Mouse (Mus musculus): ENCODE measurements around the gene Rgs21.

The Rgs21 gene

DNA sequence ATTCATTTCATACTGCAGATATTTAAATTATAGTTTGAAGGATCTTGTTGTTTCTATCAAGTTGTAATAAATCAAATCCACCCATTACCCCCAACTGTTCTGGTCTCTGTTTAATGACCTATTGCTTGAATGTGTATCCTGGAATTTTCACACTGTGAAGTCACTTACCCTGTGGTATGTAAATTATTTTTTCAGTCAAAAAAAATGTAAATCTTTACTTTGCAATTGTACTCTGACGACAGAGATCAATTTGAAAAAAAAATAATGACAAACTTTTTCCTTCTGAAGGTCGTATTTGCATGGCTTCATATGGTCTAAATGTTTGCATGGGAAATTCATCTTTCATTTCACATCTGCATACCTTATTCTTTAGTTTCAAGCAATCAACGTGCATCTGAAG is at the start of gene Rgs21:
Gene Rgs21 (minus strand): TSS at position 101 of the 400 bp plus-strand sequence.
- no peak for DNase-seq (ENCODE audit: low read depth, low spot score)

DNA sequence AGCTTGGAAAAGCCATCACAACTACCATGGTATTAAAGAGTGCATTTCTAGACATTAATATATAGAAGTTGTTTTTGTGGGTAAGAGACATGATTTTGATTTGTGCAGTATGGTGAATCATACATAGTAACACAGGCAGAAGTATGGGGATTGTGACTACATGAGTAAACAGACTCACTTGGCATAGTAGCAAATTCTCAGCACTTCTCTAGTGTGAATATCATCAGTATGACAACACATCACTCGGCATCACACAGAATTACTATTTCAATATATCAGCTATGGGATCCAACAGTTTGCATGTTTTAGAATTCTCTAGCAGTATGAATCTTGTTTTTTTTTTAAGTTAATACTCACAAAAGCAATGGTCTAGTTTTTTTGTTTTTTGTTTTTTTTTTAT is 36.6 kb upstream of the Rgs21 start:
- DNase-seq (ENCODE audit: low read depth, low spot score), result no peak

DNA sequence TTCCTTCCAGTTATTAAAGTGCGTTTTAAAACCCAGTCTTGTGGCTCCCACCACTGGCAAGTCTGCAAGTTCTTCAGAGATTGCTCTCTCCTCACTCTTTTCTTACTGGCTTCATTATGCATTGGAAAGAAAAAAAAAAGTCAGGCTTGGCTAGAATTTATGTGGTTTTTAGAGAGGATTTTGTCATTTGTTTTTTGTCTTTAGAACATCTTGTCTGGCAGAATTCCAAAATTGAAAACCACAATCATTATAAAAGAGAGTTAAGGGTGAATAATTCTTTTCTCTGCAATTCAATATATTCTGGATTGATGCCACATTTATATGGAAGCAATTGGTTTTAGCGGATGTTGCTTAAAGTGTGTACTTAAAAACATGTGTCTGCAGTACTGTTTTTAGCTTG is 35.5 kb upstream of the Rgs21 start:
- DNase-seq (ENCODE audit: low read depth, low spot score), result no peak

DNA sequence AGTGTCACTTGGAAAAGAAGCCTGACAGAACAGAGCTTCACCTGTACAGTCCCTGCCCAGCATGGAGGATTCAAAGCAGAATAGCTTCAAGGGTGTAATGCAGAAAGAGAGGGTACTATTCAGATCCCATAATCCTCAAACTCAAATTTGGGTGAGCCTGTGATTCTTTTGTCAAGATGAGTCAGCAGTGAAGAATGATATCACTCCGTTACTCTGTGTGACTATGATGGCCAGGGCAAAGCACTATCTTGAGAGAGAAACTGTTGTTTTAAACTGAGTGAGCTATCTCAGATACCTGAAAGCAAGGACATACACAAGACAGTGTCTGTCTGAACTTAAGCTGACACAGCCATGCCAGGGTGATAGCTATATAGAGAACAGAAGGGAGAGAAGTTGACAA is 11.9 kb upstream of the Rgs21 start:
- DNase-seq (ENCODE audit: low read depth, low spot score), result no peak

DNA sequence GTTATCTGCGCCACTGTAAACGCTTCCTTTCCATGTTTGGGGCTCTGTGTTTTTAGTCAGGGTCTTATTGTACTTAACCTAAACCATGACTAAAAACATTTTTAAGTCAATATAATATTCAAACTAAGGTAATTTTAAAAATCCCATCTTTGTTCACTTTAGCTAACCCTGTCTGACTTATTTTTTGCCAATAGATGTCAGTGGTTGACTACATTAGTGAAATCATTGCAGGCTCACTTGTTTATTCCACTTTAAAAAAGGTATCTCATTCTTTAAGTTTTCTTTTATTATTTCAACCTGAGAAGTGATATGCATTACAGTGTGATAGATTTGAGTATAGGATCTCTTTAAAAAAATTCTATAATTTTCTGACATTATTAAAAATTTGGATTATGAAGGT is 5.5 kb upstream of the Rgs21 start:
- no peak for DNase-seq (ENCODE audit: low read depth, low spot score)

DNA sequence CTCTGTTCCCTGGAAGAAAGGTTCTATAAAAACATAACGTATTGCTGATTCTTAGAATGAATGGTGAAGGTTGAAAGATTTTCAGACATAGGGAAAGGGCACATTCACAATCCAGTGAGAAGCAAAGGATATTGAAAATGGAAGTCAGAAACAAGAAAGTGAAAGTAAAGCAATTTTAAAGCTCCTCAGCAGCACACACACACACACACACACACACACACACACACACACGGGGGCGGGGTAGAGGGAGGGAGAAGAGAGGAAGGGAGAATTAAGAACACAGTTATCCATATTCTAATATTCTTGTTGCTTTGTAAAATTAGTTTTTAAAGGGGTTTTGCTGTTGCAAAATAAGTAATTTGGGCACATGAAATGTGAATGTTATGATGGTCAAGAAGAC is 2.4 kb upstream of the Rgs21 start:
- DNase-seq (ENCODE audit: low read depth, low spot score), result no peak

DNA sequence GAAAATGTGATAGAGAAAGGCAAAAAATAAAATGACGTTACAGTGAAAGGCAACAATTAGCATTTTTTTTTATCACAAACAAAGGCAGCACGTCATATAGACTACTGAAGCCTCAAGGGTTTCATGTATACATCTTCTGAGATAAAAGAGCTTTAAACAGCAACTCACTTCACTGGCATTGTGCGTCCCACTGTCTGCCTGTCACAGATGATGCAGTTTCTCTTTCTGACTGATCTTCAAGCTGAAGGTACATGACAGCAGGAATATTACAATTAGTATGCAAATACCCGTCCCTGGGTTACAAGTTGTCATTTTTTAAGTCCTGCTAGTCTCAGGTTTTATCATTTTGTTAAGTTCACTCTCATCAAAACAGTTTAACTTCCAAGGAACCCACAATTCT is 22.3 kb downstream of the Rgs21 start:
- no peak for DNase-seq (ENCODE audit: low read depth, low spot score)

DNA sequence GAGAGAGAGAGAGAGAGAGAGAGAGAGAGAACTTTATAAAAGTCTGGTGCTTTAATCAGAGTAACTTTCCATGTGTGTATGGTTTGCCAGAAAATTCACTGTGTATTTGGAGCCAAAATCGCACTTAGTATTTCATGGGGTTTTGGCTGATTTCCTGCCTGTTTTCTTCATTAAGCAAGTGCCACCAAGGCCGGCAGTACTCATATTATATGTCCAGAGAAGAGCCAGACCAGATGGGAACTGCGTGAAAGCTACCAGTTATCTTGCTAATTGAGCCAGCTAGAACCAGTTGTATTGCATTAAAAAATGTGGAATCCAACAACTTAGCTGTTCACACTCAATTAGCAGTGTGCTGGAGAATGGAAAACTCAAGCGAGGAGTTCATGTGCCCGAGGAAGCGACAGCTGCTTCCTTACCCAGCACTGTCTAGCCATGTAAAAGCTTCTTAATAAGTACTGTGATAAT is 22.9 kb downstream of the Rgs21 start:
- DNase-seq (ENCODE audit: low read depth, low spot score), result no peak

DNA sequence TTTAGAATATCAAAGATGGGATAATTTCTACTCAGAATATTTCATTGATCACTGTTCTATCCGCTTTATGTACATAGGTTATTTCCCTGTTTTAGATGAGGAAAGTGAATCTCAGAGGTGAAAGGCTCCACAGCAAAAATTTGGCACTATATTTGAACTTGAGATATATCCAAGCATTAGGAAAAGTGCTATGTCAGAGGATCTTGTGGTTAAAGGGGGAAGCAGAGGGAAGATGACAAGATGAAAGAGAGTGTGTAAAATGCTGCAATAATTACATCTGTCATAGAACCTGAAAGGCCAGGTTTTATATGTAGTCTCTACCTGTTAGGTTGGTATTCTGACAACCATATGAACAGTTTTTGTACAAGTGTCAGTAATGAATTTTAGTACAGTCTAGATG is 35.7 kb downstream of the Rgs21 start:
- no peak for DNase-seq (ENCODE audit: low read depth, low spot score)

DNA sequence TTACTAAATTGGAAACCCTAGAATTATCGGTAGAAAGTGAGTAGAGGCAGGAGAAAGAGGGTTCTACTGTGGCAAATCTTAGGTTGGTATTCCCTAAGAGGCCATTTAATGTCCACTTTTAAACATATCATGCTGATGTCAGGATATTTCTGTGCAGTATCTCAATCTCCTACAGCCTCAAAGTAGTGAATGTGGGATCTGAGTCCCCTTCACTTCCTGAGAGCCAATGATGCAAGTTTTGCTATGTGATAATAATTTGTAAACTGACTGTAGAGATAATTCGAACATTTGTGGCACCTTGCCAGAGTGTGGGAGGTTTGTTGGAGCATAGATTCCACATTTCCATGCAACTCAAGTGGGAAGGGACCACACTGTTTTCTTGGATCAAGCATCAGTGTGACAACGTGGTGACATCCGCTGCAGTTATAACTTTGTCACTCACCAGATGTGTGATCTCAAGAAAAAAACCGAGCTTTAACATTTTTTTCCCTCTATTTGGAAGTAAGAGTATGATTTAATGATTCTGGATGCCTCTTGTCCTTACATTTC is 49.5 kb downstream of the Rgs21 start:
- DNase-seq (ENCODE audit: low read depth, low spot score), result no peak

DNA sequence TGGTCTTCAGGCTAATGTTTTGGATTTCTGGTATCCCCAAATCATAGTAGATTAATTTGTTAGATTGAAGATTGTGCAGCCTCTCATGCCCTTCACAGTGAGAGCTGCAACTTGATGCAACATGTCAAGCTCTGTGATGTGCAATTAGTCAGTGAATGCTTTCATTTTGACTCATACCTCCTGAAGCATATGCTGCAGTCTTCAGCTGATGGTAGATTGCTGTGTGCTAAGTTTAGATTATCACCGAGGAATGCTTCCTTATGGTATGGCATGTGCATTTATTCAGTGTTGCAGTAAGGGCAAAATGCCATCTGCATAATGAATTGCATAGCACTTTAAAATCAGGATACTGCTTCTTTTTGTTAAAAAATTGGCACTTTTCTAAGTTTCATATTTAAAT is 65.2 kb downstream of the Rgs21 start:
- no peak for DNase-seq (ENCODE audit: low read depth, low spot score)

DNA sequence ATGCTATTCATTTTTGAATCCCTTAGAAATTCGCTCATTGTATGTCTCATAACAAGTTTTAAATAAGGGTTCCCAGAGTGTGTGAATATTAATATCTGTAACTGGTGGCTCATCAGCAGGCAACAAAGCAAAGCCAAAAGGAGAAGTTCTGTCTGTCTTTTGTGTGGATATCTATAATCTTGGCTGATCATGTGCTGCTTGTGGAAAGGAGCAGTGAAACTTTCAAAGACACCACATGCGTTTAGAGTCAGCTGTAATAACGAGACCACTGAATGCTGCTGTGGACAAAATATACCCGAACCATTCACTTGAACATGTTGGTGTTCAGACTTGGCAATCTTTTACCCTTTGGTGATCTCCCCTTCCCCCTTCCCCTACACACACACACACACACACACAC is 67.0 kb downstream of the Rgs21 start:
- no peak for DNase-seq (ENCODE audit: low read depth, low spot score)

DNA sequence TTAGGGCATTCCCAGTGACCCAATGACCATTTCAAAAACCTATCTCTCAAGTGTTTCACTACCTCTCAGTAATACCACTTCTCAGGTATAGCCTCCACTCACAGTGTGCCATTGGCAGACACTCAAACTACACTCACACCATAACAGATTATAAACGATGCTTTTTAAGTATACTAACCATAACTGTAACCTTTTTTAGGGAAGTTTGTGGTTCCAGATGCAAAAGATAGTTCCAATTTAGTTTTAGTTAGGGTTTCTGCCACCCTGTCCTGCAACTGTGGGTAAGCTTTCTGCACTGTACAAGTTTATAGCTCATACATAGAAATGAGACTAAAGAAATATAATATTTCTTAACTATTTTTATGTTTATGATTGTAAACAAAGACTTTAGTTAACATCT is 67.7 kb downstream of the Rgs21 start:
- DNase-seq (ENCODE audit: low read depth, low spot score), result no peak

DNA sequence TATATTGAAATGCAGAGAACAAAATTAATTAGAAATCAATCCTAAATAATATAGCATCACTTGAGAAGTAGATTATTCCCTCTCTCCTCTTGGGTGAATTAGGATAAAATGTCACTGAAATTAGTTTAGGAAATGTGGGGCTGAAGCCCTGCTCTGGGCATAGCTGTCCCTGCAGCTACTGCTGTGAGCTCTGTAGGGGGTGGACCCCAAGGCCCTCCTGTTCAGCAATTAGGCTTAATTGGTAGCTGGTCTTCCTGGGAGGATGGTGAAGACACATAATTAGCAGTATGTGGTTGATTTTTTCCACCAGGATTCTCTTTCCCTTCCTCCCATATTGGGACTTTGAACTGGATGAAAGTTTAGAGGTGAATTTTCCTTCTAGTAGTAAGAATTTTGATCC is 68.7 kb downstream of the Rgs21 start:
- no peak for DNase-seq (ENCODE audit: low read depth, low spot score)

DNA sequence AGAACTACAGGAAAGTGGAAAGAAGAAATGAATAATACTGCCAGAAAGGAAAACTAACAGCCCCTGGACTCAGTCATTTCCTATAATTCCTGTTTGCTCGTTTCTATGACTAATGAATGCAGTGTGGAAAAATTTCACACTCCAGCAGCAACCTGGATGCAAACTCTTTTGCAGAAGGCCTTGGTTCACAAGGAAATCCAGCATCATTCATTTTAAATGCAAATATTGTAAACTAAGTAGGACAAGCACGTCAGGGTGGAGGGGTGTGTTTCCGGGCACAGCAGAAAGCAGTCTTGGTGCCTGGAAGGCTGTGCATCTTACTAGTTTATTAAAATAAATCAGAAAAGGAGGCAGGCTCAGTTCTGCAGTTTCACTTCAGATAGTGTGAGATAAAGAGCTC is 69.4 kb downstream of the Rgs21 start:
- no peak for DNase-seq (ENCODE audit: low read depth, low spot score)

DNA sequence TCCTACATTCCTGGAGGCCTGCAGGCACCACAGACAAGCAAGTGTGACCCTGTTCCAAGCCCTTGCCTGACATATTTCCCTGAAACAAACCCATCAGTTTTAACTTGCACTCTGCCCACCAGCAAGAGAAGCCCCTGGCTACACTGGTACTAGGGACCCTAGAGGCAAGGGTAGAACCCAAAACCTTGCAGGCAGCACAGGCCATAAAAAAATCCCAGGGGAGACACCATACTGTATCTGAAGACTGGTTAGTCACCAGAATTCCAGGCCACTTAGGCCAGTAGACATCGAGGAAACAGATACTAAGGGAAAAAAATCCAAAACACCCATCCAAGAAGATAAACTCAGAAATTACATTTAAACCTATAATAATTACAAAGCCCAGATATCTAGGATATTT is 74.1 kb downstream of the Rgs21 start:
- no peak for DNase-seq (ENCODE audit: low read depth, low spot score)

DNA sequence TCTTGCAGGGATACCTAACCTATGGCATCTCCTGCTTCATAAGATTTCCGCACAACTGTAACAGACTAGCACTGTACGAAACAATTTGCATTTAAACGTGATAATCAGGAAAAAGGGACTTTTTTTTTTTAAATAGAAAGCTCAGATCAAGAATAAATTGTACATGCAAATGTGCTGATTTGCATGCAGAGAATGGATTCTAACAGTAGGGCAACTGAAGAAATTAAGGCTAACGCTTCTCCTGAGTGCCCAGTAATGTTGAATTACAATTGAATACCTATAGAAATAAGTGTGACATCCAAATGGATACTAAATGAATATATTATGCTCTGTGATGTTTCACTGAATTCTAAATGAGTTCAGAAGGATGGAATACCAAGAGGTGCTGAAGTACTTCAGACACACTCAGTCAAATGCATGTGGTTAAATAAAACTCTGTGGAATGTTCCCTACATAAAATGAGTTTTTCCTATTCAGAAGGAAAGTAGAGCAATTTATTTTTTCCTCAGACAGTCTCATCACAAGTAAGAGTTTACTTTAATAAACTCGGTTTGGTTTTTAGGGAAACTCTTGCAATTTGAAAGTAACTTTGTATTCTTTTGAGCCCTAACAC is 79.1 kb downstream of the Rgs21 start:
- DNase-seq (ENCODE audit: low read depth, low spot score), result no peak

All from ZHBTc4 (cell line).